Mouse (Mus musculus): ENCODE measurements around the gene Zc3h4. TPM values are rescaled to one million over a fixed set of nuclear protein-coding genes. Genes with fewer than 3 reads are reported as not detected.

Gene Zc3h4
- total and polyA plus RNA-seq, 2 experiments from 2014 or later = 5.0 to 16.5 TPM

- Histone ChIP-seq H3K36me3 (replicated peaks; ENCODE audit: control insufficient read depth, insufficient read depth, low read length) (peaks cover 10% of the 10 kb centered on the region), H3K27me3 (ENCODE audit: control insufficient read depth, insufficient read depth, low read length) (no peaks in the 10 kb centered on the region), H3K9ac (replicated peaks; ENCODE audit: low read depth, low read length) (no peak overlapping the region)
Observed at GRCm38 (mm10) chr7:16441241-16441640, 40.5 kb downstream of the Zc3h4 start.

DNA sequence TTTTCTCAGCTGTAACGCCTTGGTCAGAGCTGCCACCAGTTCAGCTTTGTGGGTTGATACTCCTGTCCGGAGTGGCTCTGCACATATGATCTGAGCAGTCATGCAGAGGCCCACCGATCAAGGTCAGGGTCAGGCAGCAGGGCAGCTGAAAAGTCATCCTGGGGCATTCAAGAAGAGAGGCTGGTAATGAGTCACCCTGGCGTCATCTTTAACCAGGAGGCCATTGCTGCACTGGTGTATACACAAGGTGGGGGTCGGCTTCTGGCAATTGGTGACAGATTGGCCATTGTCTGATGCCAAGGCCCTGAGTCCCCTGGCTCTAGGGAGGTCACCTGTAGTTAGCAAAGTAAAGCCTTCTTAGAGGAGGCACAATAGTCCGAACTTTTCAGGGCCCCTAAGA is 50.9 kb downstream of the Zc3h4 start:
- H3K4me2 ChIP-seq (ENCODE audit: low read depth, low read length) = no peak overlapping the region
- H3K4me3 ChIP-seq (ENCODE audit: low read depth, low read length) = no peak overlapping the region
- peak overlapping the region; percentile 75 for H3K27ac ChIP-seq (ENCODE audit: low read depth)
- peaks cover 7% of the 10 kb centered on the region; the same call in 1 of the 2 replicates for H3K4me1 ChIP-seq (ENCODE audit: control insufficient read depth, insufficient read depth)
- DNase-seq (ENCODE audit: low spot score) (no peak), ATAC-seq (ENCODE audit: insufficient read depth, low read depth) (no peak)
- TF ChIP-seq CTCF (IDR thresholded peaks at IDR 0.05; ENCODE audit: low read depth) (no peak), EP300 (IDR thresholded peaks at IDR 0.05; ENCODE audit: low read depth) (no peak)
- no peaks in the 10 kb centered on the region for H3K9me3 ChIP-seq (replicated peaks; ENCODE audit: control insufficient read depth, low read length)
- no peak overlapping the region for H3K9ac ChIP-seq (replicated peaks; ENCODE audit: low read depth, low read length)
- 58% methylated on average over 6 of the region's 6 CpGs for WGBS
- no peaks in the 10 kb centered on the region for H3K27me3 ChIP-seq (ENCODE audit: control insufficient read depth, insufficient read depth, low read length)
- H3K36me3 ChIP-seq (replicated peaks; ENCODE audit: control insufficient read depth, insufficient read depth, low read length) = 0 out of 2 replicates have a peak, but pooled peaks cover 10% of the 10 kb centered on the region

More at GRCm38 (mm10) chr7:16441241-16441640, 40.5 kb downstream of the Zc3h4 start:
- no peak for DNase-seq (ENCODE audit: low spot score)
- Histone ChIP-seq H3K4me3 (ENCODE audit: low read depth, low read length) (no peak overlapping the region), H3K27ac (ENCODE audit: low read depth) (no peak overlapping the region), H3K4me2 (ENCODE audit: low read depth, low read length) (no peak overlapping the region), H3K4me1 (ENCODE audit: control insufficient read depth, insufficient read depth) (peaks cover 5% of the 10 kb centered on the region; the same call in 1 of the 2 replicates), H3K9me3 (replicated peaks; ENCODE audit: control insufficient read depth, low read length) (no peaks in the 10 kb centered on the region)
- TF ChIP-seq EP300 (IDR thresholded peaks at IDR 0.05; ENCODE audit: low read depth) = no peak
- no peak for TF ChIP-seq CTCF (IDR thresholded peaks at IDR 0.05; ENCODE audit: low read depth)
- ATAC-seq (ENCODE audit: insufficient read depth, low read depth) = no peak

DNA sequence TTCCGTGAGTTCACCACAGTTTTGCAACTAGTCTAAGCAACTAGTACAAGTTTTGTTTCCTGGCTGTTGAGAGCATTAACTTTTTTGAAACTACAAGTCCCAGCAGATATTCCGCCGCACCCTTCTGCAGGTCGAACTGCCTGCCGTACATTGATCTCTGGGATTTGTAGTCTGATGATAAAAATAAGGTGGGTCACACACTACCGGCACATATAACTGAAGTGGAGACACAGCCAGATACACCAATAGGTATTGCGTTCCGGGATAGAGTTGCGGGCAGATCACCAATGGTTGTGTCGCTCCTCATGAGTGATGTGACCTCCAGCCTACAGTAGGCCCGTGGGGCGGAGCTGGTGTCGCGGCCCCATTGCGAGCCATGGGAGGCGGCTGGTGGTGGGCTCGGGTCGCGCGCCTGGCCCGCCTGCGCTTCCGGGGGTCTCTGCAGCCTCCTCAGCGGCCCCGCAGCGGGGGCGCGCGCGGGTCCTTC is 51.9 kb downstream of the Zc3h4 start, which contains the start of gene Tmem160:
Tmem160 (plus strand) TSS at position 193 of the 487 bp plus-strand sequence.
- H3K4me1 ChIP-seq (ENCODE audit: control insufficient read depth, insufficient read depth) = peaks cover 7% of the 10 kb centered on the region; the same call in 1 of the 2 replicates
- no peaks in the 10 kb centered on the region for H3K9me3 ChIP-seq (replicated peaks; ENCODE audit: control insufficient read depth, low read length)
- peak; percentile 99 for ATAC-seq (ENCODE audit: insufficient read depth, low read depth)
- H3K4me2 ChIP-seq (ENCODE audit: low read depth, low read length) = peak within 1 kb of the TSS; percentile 99
- TF ChIP-seq EP300 (IDR thresholded peaks at IDR 0.05; ENCODE audit: low read depth) = no peak
- TF ChIP-seq CTCF (IDR thresholded peaks at IDR 0.05; ENCODE audit: low read depth) = no peak
- peak within 1 kb of the TSS; percentile 75 for H3K27ac ChIP-seq (ENCODE audit: low read depth)
- peak within 1 kb of the TSS; percentile 74 for H3K9ac ChIP-seq (replicated peaks; ENCODE audit: low read depth, low read length)
- H3K27me3 ChIP-seq (ENCODE audit: control insufficient read depth, insufficient read depth, low read length) = no peaks in the 10 kb centered on the region
- 0 out of 2 replicates have a peak, but pooled peaks cover 10% of the 10 kb centered on the region for H3K36me3 ChIP-seq (replicated peaks; ENCODE audit: control insufficient read depth, insufficient read depth, low read length)
- DNase-seq (ENCODE audit: low spot score) = peak; percentile 99
- under 1% methylated on average over 30 of the region's 30 CpGs for WGBS
- H3K4me3 ChIP-seq (ENCODE audit: low read depth, low read length) = peak within 1 kb of the TSS; percentile 95

DNA sequence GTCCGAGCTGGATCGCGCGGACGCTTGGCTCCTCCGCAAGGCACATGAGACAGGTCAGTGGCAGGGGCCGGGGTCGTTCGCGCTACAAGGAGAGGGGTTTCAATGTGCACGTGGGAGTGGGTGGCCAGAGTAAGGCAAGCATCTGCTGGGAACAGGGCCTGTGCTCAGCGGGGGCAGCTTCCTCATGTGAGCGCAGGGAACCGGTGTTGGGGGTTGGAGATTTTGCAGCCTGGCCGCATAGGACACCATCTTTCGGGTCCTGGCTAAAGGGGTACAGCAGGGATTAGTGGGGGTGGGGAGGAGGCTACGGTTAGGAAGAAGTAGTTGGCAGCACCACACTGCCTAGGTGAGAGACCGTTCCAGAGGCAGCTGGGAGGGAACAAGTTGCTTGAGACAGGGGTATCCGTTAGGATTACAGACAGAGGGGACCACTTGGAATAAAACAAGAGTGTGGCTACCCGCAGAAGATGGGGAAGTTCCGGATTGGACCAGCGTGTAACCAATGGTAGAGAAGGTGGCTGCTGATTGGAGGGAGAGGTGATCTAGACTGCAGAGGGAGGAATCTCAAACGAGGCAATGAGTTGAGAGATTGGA is 52.5 kb downstream of the Zc3h4 start:
- TF ChIP-seq CTCF (IDR thresholded peaks at IDR 0.05; ENCODE audit: low read depth) (no peak), EP300 (IDR thresholded peaks at IDR 0.05; ENCODE audit: low read depth) (no peak)
- peak overlapping the region; percentile 74 for H3K27ac ChIP-seq (ENCODE audit: low read depth)
- H3K4me2 ChIP-seq (ENCODE audit: low read depth, low read length) = peak overlapping the region; percentile 99
- H3K4me3 ChIP-seq (ENCODE audit: low read depth, low read length) = peak overlapping the region; percentile 95
- WGBS = under 1% methylated on average over 23 of the region's 23 CpGs
- no peaks in the 10 kb centered on the region for H3K27me3 ChIP-seq (ENCODE audit: control insufficient read depth, insufficient read depth, low read length)
- peak overlapping the region; percentile 74 for H3K9ac ChIP-seq (replicated peaks; ENCODE audit: low read depth, low read length)
- DNase-seq (ENCODE audit: low spot score) (peak; percentile 34), ATAC-seq (ENCODE audit: insufficient read depth, low read depth) (peak; percentile 35; the same call in 1 of the 2 replicates)
- H3K4me1 ChIP-seq (ENCODE audit: control insufficient read depth, insufficient read depth) = peaks cover 7% of the 10 kb centered on the region; the same call in 1 of the 2 replicates
- H3K36me3 ChIP-seq (replicated peaks; ENCODE audit: control insufficient read depth, insufficient read depth, low read length) = 0 out of 2 replicates have a peak, but pooled peaks cover 10% of the 10 kb centered on the region
- no peaks in the 10 kb centered on the region for H3K9me3 ChIP-seq (replicated peaks; ENCODE audit: control insufficient read depth, low read length)

- Histone ChIP-seq H3K9ac (replicated peaks; ENCODE audit: low read depth, low read length) (no peak overlapping the region), H3K27ac (ENCODE audit: low read depth) (no peak overlapping the region), H3K9me3 (replicated peaks; ENCODE audit: control insufficient read depth, low read length) (no peaks in the 10 kb centered on the region), H3K4me3 (ENCODE audit: low read depth, low read length) (no peak overlapping the region), H3K4me1 (ENCODE audit: control insufficient read depth, insufficient read depth) (peaks cover 7% of the 10 kb centered on the region; the same call in 1 of the 2 replicates), H3K36me3 (replicated peaks; ENCODE audit: control insufficient read depth, insufficient read depth, low read length) (0 out of 2 replicates have a peak, but pooled peaks cover 10% of the 10 kb centered on the region), H3K4me2 (ENCODE audit: low read depth, low read length) (no peak overlapping the region), H3K27me3 (ENCODE audit: control insufficient read depth, insufficient read depth, low read length) (no peaks in the 10 kb centered on the region)
- TF ChIP-seq CTCF (IDR thresholded peaks at IDR 0.05; ENCODE audit: low read depth) = no peak
- TF ChIP-seq EP300 (IDR thresholded peaks at IDR 0.05; ENCODE audit: low read depth) = no peak
- ATAC-seq (ENCODE audit: insufficient read depth, low read depth) (no peak), DNase-seq (ENCODE audit: low spot score) (no peak)
- 94% methylated on average over 14 of the region's 14 CpGs for WGBS
Observed at GRCm38 (mm10) chr7:16455016-16455415, 54.3 kb downstream of the Zc3h4 start.

Data from heart, postnatal 0 days (tissue).